Mouse (Mus musculus) liver, adult (tissue): Measurements from ENCODE around the gene Gm28539.

Experiments used
- GATA4 ChIP-seq: IDR thresholded peaks from 2 replicates; pipeline ENCODE4 v1.6.1; 2014; ENCODE audit warnings: mild to moderate bottlenecking, low read length; ENCODE audit not compliant: insufficient replicate concordance

Gm28539 gene

DNA sequence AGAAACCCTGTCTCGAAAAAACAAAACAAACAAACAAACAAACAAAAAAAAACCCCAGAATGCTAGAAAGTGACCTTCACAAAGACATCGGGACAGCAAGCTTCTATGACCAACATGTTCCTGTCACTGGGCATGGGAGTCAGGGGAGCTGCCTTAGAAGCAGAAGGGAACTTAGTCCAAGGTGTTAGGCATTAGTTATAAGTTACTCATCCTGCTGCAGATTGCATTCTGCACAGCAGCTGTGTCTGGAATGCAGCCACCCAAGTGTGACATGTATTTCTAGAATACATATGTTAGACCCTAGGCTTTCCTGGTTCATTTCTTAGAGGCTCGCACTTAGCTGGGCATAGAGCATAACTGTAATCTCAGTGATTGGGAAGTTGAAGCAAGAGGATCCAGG is 7.8 kb upstream of the Gm28539 start:
- TF ChIP-seq GATA4: no peak

DNA sequence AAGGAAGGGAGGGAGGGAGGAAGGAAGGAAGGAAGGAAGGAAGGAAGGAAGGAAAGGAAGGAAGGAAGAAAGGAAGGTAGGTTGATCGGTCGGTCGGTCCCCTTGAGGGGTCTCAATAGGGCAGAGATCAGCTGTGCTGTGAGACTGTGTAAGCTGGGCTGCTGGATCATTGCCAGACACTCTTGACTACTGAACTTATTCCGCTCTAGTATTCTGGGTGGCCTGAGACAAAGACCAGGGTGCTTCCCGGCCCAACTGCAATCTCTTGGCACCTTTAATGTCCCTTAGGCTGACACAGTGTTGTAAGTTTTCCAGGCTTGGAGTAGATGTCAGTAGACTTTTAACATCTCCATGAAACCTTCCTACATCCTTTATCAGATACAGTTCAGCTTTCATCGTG is 7.3 kb upstream of the Gm28539 start:
- TF ChIP-seq GATA4: no peak

DNA sequence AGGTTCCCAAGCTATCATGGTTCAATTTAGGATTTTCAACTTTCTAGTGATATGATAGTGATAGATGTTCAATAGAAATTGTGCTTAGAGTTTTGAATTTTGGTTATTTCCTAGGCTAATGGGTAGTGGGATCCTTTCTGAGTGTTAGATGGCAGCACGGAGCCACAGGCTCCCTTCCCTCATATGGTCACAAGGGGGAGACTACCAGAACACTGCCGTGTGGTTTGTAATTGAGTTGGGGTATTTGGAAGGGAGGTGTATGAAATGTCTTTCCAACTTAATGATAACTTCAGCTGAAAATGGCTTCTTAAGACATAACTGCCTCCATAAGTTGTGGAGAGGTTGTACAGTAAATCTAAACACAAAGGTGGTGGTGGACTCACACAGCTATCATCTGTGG is 2.9 kb upstream of the Gm28539 start:
- no peak for TF ChIP-seq GATA4

DNA sequence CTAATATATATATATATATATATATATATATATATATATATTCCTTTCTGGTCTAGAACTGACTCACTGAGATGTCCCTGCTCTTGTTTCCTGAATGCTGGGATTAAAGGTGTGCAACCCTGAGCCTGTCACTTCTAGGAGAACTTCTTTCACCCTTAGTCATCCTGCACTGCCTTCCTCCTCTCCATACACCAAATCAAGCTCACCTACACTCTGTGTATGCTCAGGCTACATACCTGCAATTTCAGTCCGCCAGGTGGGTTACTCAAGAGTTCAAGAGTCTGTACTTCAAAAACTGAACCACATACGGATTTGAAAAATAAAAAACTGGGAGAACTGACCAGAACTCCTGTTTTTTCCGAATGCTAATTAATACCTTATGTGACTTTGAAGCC is 314 bp upstream of the Gm28539 start:
- no peak for TF ChIP-seq GATA4

DNA sequence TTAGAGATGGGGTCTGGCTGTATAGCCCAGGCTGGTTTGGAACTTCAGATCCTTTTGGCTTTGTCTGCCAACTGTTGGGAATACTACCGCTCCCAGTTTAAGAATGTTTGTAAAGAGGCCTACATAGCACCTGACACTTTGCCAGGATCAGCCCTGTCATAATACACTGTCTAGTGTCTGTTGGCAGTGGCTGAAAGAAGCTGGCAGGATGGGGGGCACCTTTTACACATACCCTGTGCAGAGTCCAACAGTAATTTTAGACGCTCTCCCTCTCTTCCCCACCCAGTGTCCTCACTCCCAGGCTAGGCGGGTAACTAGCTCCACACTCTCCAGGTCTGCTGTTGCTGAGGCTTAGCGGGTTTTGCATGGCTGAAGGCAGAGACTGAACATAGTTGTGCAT is 2.0 kb downstream of the Gm28539 start:
- no peak for TF ChIP-seq GATA4

DNA sequence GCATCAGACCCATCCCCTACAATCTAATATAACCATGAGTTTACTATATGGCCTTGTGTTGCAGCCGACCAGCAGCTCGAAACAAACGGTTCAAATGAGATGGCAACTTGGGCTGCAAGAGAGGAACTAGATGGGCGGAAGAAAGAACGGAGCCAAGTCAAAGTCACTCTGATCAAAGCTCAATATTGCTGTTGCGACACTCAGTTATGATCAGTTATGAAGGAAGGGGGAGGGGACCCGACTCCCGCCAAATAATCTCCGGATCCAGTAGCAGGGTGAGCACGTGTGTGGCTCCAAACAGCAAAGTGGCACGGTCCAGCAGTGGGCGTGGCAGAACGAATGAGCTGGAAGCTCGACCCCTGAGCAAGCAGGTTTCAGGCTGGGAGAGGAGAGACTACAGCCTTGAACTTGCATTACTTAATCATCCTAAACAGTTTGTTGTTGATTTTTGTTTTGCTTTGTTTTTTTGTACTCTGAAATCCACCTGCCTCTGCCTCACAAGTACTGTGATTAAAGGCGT is 10.0 kb downstream of the Gm28539 start:
- TF ChIP-seq GATA4: no peak

DNA sequence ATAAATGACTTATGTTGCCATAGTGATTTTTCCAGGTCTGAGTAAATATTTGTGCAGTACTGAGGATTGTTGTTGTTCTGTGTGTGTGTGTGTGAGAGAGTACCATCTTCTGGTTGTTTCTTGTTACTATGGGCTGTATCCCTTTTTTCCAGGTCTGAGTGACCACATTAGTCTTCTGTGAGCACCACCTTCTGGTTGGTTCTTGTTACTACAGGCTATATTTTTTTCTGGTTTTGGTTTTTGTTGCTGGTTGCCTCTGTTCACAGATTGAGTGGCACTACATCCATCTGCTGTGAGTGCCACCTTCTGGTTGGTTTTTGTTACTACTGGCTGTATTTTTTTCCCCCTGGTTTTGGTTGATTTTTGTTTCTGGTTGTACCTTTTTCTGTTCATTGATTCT is 22.2 kb downstream of the Gm28539 start:
- no peak for TF ChIP-seq GATA4

DNA sequence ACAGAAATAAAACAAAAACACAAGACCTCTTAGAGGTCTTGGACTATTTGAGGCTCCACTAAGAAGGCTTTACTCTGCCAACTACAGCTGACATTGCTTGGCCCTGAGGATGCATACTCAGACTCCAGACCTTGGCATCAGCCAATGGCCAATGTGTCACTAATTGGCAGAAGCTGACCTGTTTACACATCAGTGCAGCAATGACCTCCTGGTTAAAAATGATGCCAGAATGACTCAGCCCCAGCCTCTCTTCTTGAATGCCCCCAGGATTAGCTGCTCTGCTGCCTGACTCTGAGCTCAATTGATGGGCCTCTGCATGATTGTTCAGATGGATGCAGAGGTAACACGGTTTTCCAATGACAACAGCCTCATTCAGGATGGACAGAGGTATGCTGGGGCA is 23.8 kb downstream of the Gm28539 start:
- no peak for TF ChIP-seq GATA4

DNA sequence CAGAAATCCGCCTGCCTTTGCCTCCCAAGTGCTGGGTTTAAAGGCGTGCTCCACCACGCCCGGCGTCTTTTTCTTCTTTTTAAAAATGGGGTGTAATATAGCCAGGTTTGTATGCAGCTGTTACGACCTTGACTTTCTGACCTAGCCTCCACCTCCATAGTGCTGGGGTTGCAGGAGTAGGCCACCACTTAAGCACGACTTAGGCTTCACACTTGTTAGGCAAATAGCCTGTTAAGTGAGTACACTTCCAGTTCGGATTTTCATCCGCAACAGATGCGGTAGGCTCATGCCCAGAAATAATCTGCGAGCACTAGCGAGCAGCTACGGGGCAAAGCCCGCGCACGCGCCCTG is 39.7 kb downstream of the Gm28539 start:
- TF ChIP-seq GATA4: no peak

DNA sequence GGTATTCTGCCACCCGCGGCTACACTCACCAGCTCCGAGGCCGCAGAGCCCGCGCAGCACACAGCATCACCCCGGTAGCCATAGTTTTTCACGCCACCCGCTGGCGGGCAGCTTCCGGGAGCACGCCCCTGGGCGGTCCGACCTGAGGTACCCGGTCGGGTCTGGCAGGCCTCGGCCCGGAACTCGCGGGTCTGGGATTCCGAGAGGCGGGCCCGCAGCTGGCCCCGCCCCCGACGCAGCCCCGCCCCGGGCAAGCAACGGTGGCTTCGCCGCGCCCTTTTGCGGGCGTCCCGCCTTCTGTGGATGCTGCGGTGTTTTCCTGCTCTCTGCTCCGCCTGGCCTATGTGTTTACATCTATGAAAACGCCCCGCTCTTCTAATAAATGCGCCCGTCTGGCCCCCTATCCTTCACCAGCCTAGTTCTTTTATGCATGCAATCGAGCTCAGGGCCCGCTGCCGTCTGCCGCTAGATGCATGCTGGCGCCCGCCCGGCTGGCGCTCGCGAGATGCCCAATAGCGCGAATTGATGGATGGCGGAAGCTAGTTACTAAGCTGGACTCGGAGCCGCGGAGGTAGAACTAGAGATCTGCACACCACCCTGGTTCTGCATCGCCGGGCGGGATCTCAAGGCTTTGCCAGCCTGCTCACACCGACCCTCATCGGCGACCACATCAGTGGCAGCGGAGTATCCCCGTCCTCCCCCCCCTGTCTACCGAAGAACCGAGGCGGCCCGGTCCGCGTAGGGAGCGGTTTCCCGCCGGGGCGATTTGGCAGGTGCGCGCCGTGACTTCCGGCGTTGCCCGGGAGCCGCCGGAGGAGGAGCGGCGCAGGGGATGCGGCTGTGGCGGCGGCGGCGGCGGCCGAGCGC is 40.3 kb downstream of the Gm28539 start, which contains the start of the genes Mrpl40 and Hira:
Mrpl40 (minus strand) TSS at position 421 of the 867 bp plus-strand sequence.
Hira (plus strand) TSS at position 596 of the 867 bp plus-strand sequence.
- TF ChIP-seq GATA4: no peak; the same call in 1 of the 2 replicates

DNA sequence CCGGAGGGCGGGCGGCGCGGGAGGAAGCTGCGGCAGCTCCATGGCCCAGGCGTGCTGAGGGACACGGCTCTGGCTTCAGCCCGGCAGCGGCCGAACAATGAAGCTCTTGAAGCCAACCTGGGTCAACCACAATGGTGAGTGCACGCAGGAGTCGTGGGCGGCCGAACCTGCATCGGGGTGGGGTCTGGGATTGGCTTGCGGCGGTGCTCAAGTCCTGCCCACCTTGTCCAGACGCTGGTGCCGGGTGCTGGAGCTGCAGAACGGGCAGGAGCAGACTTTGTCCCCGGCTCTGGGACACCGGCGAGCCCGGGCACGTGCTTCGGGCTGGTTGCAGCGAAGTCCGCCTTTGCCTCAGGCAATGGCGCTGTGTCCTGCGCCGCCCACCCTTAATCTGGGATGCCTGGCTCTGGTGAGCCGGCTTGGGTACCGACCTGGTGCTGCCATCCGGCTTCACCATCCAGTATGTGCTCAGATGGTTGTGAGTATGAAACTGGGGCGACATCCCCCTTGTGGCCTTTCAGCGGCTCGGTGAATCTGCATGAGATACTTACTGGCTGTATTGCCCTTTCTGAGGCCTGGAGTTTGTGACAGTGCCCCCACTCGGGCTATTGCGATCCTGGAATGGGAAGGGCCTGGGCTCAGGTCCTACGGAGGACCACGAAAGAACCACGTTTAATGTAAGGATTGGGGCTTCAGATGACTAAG is 41.2 kb downstream of the Gm28539 start:
- TF ChIP-seq GATA4: no peak

DNA sequence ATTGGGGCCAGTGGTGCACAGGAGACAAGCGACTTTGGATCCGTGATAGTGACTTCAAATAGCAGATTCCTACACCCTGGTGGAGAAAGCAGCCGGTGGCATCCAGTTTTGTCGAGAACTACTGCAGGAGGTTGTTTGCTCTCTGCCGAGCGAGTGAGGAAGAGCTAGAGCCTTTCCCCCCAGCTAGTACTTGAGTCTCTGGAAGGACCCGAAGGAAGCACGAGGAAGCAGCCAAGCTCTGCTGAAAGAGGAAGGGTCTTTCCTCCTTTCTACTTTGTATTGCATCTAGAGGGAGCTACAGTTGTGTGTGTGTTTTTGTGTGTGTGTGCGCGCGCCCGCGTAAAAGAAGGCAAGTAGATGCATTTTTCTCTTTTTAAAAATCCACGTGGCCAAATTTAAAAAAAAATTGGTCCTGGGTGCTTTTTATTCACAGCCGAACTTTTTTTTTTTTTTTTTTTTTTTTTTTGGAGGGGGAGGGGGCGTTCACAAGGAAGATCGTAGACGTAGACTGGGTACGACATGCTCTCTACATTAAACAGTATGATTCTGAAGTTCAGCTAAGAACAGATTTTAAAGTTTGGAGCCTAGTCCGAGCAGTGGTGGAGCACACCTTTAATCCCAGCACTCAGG is 41.8 kb downstream of the Gm28539 start:
- no peak for TF ChIP-seq GATA4

DNA sequence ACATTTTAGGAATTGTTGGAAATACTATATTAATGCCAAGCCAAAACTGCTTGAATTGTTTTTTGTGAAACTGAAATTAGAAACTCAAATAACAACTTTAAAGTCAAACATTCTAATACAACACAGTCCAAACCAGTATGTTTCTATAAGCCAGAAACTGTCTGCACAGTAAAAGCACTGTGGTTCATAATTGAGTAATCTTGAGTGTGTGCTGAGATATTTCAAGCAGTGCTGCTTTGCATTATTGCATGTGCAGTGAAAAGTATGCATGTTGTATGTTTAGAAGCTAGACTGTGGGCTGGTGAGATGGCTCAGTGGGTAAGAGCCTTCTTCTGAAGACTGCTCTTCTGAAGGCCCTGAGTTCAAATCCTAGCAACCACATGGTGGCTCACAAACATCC is 47.7 kb downstream of the Gm28539 start:
- TF ChIP-seq GATA4: no peak

DNA sequence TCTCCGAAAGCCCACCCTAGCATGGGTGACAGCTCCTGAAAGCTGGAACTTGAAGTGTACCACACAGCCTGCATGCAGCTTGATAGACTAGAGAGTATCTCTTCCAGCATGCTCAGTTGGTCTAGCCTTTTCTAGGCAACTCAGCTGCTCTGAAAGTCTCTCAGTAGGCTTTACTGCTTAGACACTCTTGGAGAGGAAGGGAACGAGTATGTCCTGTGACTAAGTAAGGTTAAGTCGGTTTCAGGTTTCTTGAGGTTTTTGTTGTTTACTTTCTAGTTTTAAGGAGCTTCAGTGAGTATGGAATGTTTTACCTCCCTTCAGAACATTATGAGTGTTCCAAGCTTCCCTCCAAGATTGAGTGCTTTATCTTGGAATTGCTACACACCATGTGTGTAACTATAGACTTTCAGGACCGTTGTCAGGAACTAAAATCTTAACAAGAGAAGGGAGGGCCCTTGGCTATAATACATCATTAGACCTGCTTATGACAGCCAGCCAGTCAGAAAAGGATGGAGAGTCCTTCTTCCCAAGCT is 57.5 kb downstream of the Gm28539 start:
- no peak for TF ChIP-seq GATA4

DNA sequence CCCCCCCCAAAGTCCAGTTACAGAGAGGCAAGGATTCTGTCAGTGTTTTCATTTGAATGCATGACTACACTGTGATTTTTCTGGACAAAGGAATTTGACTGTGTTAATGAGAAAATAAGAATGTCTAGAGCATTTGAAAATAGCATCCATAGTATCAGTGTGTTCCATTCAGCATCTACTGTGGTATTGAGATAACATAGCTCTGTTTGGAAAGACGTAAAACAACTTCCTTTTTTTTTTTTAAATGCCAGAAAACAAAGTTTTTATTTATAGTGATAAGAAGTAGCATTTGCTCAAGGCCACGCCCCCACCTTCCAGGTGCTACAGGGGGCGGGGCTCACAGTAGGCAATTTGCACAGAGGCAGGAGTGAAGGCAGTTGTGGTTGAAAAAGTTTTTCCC is 58.9 kb downstream of the Gm28539 start:
- no peak for TF ChIP-seq GATA4
